Mouse (Mus musculus) brain, embryonic 14.5 days (tissue): ENCODE measurements around the gene Atoh1. TPM values are rescaled to one million over a fixed set of nuclear protein-coding genes. Genes with fewer than 3 reads are reported as not detected.

Source experiments
- DNase-seq: peaks from one replicate; pipeline ENCODE4 v3.0.0-alpha.2; 2011; ENCODE audit warnings: low read depth
- CTCF ChIP-seq: fragments of 200-500 bp; IDR thresholded peaks from 2 replicates; pipeline ENCODE4 v1.5.1; 2012; ENCODE audit warnings: inconsistent platforms, mild to moderate bottlenecking, moderate library complexity, borderline replicate concordance; ENCODE audit not compliant: insufficient read depth, insufficient read length; ENCODE audit errors: extremely low read depth
- POLR2A ChIP-seq: fragments of 200-500 bp; IDR thresholded peaks from 2 replicates; pipeline ENCODE4 v1.6.1; 2012; ENCODE audit warnings: mild to moderate bottlenecking, inconsistent platforms, borderline replicate concordance; ENCODE audit not compliant: poor library complexity, insufficient read depth, insufficient read length, severe bottlenecking; ENCODE audit errors: extremely low read depth
- polyA plus RNA-seq: library from polyadenylated mRNA; depleted of rRNA; stranded (reverse); fragments of >200 nt; gene quantifications from 2 replicates; pipeline ENCODE4 v1.2.3, GENCODE M21; 2012

The Atoh1 gene
- polyA plus RNA-seq, 1 experiment = 5.9 TPM

DNA sequence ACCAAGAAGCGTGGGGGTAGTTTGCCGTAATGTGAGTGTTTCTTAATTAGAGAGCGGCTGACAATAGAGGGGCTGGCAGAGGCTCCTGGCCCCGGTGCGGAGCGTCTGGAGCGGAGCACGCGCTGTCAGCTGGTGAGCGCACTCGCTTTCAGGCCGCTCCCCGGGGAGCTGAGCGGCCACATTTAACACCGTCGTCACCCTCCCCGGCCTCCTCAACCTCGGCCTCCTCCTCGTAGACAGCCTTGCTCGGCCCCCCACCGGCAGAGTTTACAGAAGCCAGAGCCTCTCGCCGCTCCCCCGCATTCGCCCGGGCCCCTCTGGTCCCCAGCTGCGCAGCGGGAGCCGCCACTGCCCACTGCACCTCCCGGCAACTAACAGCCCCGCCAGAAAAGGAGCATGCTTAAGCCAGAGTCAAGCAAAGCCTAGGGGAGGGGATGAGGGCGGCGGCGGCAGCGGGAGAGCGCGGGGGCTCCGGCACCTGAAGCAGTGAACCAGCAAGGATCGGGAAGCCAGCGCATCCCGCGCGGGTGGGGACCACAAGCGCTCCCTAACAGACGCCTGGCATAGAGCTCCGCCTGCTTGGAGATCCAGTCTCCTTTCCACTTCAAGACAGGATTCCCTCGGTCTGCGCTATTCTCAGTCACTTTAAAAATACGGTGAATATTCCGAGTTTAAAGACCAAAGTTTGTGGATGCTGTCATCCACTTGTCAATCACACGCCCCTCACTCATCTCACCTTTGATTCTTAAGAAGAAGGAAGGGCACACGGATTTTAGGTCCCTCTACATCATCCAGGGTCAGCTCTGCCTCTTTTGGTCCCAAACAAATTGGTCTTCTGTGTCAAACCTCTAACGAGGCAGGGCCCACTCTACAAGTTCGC lies 5.8 kb downstream of the Atoh1 start:
- peak; percentile 76 for DNase-seq
- TF ChIP-seq CTCF (no peak), POLR2A (no peak)

DNA sequence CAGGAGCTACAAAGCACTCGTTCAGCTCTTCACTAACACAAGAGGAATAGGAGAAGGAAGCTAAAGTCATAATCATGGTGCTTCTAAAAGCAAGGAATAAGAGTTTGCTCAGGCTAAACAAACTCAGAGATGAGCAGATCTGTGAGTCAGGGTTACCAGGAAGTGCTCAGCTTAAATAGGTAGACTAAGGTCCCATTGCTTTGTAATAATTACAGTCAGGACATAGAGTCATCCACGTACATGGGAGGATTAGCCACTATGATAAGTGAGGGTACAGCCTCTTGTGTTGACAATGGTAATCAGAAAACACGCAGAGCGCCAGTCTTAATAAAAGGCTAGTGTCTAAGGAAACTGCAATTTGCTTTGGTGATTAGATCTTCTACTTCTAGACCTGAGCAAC lies 7.4 kb downstream of the Atoh1 start:
- no peak for DNase-seq
- TF ChIP-seq CTCF = no peak

DNA sequence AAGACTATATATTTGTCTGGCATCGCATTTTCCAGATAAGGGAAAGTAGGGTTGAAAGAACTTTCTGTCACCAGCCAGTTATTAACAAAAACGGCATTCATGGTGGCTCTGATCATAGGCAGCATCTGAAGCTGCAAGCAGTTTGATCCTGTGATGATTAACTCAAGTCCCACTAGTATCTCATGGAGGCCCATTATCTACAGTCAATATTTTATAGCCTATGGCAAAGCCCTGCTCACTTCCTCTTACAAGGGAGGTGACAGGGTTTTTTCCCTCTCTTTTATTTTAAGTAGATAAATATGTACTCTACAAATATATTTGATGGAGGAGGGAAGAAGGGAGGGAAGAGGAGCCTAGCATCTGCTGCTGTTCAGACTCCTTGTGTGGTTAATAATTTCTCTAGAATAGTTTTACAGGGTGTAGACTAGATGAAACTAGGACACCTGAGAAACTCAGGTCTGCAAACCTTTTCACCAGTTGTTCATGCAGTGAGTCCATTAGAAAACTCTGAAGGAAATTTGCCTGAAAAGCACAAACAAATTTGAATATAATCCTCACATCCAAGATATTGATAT lies 14.1 kb downstream of the Atoh1 start:
- TF ChIP-seq CTCF = no peak
- TF ChIP-seq POLR2A = no peak
- no peak for DNase-seq

DNA sequence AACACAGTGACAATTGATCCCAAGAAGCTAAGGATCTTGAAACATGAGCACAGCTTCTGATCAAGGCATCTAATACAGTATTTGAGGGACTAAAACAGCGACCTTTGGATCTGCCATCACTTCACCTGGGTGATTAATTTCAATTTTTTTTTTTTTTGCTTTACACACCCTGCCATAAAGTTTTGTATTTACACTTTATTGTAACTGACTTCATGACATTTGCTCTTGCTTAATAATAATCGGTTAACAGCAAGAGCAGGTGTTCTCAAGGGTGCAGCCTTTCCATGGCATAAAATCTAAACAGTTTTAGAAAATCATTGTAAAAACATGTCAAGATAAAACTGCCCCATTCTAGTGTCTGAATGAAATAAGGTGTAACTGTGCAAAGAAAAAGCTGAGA lies 25.6 kb downstream of the Atoh1 start:
- TF ChIP-seq POLR2A (no peak), CTCF (no peak)
- DNase-seq = no peak

DNA sequence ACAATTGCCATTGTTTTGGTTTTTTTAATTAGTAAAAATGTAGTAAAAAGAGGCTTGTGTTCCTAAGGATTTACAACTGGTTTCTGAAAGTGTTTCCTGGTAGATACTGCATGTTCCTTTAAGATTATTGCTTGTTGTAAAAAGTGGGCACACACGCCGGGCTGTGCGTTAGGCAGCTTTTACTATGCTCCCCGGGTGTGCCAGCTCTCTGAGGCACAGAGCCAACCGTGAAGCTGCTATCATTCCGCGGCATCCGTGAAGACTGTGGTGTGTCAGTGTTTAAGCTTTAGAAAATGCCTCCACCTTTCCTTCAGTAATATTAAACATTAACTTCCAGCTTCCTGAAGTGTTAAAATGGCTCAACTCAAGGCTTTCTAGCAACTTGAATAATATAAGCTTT lies 35.0 kb downstream of the Atoh1 start:
- TF ChIP-seq CTCF = no peak
- no peak for TF ChIP-seq POLR2A
- DNase-seq = peak; percentile 61

GRCm38 (mm10) chr6:64773430-64773829 lies 44.5 kb downstream of the Atoh1 start:
- TF ChIP-seq CTCF = no peak
- TF ChIP-seq POLR2A = no peak
- peak; percentile 49 for DNase-seq
